Mouse (Mus musculus): ENCODE results near the gene Tex44. TPM values are rescaled to one million over a fixed set of nuclear protein-coding genes. Genes with fewer than 3 reads are reported as not detected.

Gene Tex44
- polyA plus RNA-seq, 1 experiment from 2014 or later: not detected

DNA sequence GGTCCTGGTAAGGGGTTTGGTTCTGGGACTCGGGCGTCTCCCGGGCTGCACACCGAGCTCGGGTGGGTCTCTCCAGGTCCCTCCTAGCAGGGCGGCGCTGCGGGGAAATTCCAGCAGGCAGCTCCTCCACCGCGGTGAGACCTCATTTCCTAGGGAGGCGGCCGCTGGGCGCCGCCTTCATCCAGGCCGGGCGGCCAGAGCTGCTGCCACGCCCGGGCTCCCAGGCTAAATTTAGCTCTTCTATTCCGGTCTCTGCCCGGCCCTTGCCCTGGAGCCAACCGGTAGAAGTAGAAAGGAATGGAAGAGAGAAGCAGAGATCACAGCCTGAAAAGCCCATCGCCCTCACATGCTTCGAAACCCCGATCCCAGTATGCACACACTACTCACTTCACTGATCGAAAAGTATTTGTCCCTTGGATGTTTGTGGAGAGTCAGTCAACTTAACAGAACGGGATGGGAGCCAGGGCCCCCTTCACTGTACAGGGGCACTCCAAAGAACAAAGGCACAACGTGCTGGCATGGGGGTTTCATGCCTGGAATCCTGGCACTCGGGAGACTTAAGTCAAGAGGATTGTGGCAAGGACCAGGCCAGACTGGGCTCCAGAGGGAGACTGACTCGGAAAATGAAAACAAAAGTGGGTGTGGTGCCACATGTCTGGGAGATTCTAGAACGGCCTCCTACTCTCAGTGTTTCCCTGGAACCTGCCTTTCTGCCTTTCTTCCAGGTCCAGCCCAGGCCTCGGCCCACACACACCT is 46.2 kb downstream of the Tex44 start:
- Histone ChIP-seq H3K4me3 (peak overlapping the region; percentile 24), H3K27me3 (replicated peaks) (no peaks in the 10 kb centered on the region), H3K4me2 (peak overlapping the region; percentile 59), H3K4me1 (peaks cover 48% of the 10 kb centered on the region), H3K36me3 (no peaks in the 10 kb centered on the region), H3K9me3 (0 out of 2 replicates have a peak, but pooled peaks cover 1% of the 10 kb centered on the region), H3K9ac (peak overlapping the region; percentile 78), H3K27ac (replicated peaks) (peak overlapping the region; percentile 99)
- ATAC-seq (ENCODE audit: extremely low read depth, insufficient number of reproducible peaks, low FRiP score, low TSS enrichment): peak; percentile 47
- whole genome bisulfite sequencing: 4% methylated on average over 31 of the region's 31 CpGs

- Histone ChIP-seq H3K4me2 (peak overlapping the region; percentile 59; the same call in 1 of the 2 replicates), H3K36me3 (no peaks in the 10 kb centered on the region), H3K9ac (peak overlapping the region; percentile 78), H3K4me1 (peaks cover 48% of the 10 kb centered on the region), H3K9me3 (no peaks in the 10 kb centered on the region), H3K27me3 (replicated peaks) (no peaks in the 10 kb centered on the region), H3K4me3 (no peak overlapping the region), H3K27ac (replicated peaks) (peak overlapping the region; percentile 99)
- ATAC-seq (ENCODE audit: extremely low read depth, insufficient number of reproducible peaks, low FRiP score, low TSS enrichment): no peak
- 77% methylated on average over 18 of the region's 18 CpGs for WGBS
Measured at GRCm38 (mm10) chr1:86473109-86473760, 47.1 kb downstream of the Tex44 start.

Other genes with a start within 250 kb of the Tex44 start
- 3.2 and 4.5 TPM in 2 replicates for gene B3gnt7, start 123.5 kb upstream of the Tex44 start, polyA plus RNA-seq (2015; fragmentation: Nextera tagmentation; extraction: Ambion mirVana)
- 247 TPM in 2 replicates for gene Ncl, start 66.9 kb upstream of the Tex44 start, polyA plus RNA-seq (2015; fragmentation: Nextera tagmentation; extraction: Ambion mirVana)
- not detected in 2 replicates for gene Nmur1, start 101 bp upstream of the Tex44 start, polyA plus RNA-seq (2015; fragmentation: Nextera tagmentation; extraction: Ambion mirVana)
- 929 and 934 TPM in 2 replicates for gene Ptma, start 100.4 kb downstream of the Tex44 start, polyA plus RNA-seq (2015; fragmentation: Nextera tagmentation; extraction: Ambion mirVana)
- 60.4 and 66.9 TPM in 2 replicates for gene Pde6d, start 156.3 kb downstream of the Tex44 start, polyA plus RNA-seq (2015; fragmentation: Nextera tagmentation; extraction: Ambion mirVana)
- gene Cops7b, start 156.6 kb downstream of the Tex44 start, polyA plus RNA-seq (2015; fragmentation: Nextera tagmentation; extraction: Ambion mirVana): 26.9 and 28.2 TPM in 2 replicates
- gene Nppc, start 244.2 kb downstream of the Tex44 start, polyA plus RNA-seq (2015; fragmentation: Nextera tagmentation; extraction: Ambion mirVana): 0.57 and 1.3 TPM in 2 replicates